Mouse (Mus musculus): ENCODE results near the gene Calm1.

Gene Calm1

GRCm38 (mm10) chr12:100223531-100223930 is 24.3 kb downstream of the Calm1 start:
- no peak for DNase-seq (ENCODE audit: low spot score)

GRCm38 (mm10) chr12:100225196-100225595 is 26.0 kb downstream of the Calm1 start:
- DNase-seq (ENCODE audit: low spot score) = no peak

GRCm38 (mm10) chr12:100226073-100226472 is 26.8 kb downstream of the Calm1 start:
- no peak for DNase-seq (ENCODE audit: low spot score)

- DNase-seq (ENCODE audit: low spot score) = no peak
Observed at GRCm38 (mm10) chr12:100226621-100227020, 27.4 kb downstream of the Calm1 start.

- DNase-seq (ENCODE audit: low spot score) = no peak
Observed at GRCm38 (mm10) chr12:100228041-100228725, 28.9 kb downstream of the Calm1 start.

- DNase-seq (ENCODE audit: low spot score) = no peak
Observed at GRCm38 (mm10) chr12:100234201-100234600, 35.0 kb downstream of the Calm1 start.

- no peak for DNase-seq (ENCODE audit: low spot score)
Observed at GRCm38 (mm10) chr12:100234919-100235318, 35.7 kb downstream of the Calm1 start.

- DNase-seq (ENCODE audit: low spot score) = no peak
Observed at GRCm38 (mm10) chr12:100235423-100235822, 36.2 kb downstream of the Calm1 start.

- DNase-seq (ENCODE audit: low spot score) = no peak
Observed at GRCm38 (mm10) chr12:100239404-100239803, 40.2 kb downstream of the Calm1 start.

- DNase-seq (ENCODE audit: low spot score) = no peak
Observed at GRCm38 (mm10) chr12:100239807-100240206, 40.6 kb downstream of the Calm1 start.

GRCm38 (mm10) chr12:100241911-100242796 is 42.9 kb downstream of the Calm1 start:
- DNase-seq (ENCODE audit: low spot score) = no peak

GRCm38 (mm10) chr12:100244580-100244979 is 45.3 kb downstream of the Calm1 start:
- no peak for DNase-seq (ENCODE audit: low spot score)

GRCm38 (mm10) chr12:100249170-100249569 is 49.9 kb downstream of the Calm1 start:
- no peak for DNase-seq (ENCODE audit: low spot score)

- no peak for DNase-seq (ENCODE audit: low spot score)
Observed at GRCm38 (mm10) chr12:100254471-100254870, 55.2 kb downstream of the Calm1 start.

- no peak for DNase-seq (ENCODE audit: low spot score)
Observed at GRCm38 (mm10) chr12:100255441-100255949, 56.3 kb downstream of the Calm1 start.

- no peak for DNase-seq (ENCODE audit: low spot score)
Observed at GRCm38 (mm10) chr12:100257779-100258178, 58.5 kb downstream of the Calm1 start.
